In the genomic region with DNA sequence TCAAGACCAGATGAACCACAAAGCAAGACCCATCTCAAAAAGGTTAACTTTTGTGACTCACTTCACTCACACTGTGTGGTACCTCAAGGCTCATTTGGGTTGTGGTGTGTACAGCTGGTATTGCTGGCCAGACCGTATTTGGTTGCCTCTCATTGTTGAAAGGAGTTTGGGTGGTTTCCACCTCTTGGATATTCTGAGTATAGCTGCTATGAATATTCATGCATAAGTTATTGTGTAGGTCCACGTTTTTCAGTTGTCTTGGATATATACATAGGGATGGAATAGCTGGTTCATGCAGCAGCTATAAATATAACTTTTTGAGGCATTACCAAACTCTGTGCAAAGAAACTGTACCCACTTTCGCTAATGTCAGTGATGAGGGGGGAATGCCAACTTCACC, we compare ENCODE assay signal across 21 mouse cellular contexts.
"Had no signal": no experiment of that assay in that cellular context is flagged by ENCODE, and none has a peak within 500 bp of the region (broad histone marks: within the 10 kb centered on the region; RNA-seq: fewer than 3 reads in every experiment).

No protein-coding gene starts in this region.

- DNase-seq: heart, postnatal 10 days; heart, postnatal 14 days; heart, postnatal 36 days; heart, postnatal 4 days; kidney, adult 11 months; kidney, adult 18-20 months; kidney, adult 2 months; kidney, adult 8-10 months; kidney, adult 9 months; kidney, postnatal 10 days; kidney, postnatal 14 days; kidney, postnatal 36 days; kidney, postnatal 4 days; layer of hippocampus, adult 9-11 months; layer of hippocampus, postnatal 36 days had no signal

- ATAC-seq: hindbrain, embryonic 16.5 days; hindbrain, postnatal 0 days; inflammation-experienced regulatory T-cells, adult 6 months; intestine, embryonic 15.5 days; intestine, embryonic 16.5 days; intestine, postnatal 0 days had no signal
